Mouse (Mus musculus) large intestine, adult 2 months (tissue): ENCODE data around the gene Tmem132c. TPM values are rescaled to one million over a fixed set of nuclear protein-coding genes. Genes with fewer than 3 reads are reported as not detected.

Experiments used
- DNase-seq: peaks from one replicate; pipeline ENCODE4 v3.0.0-alpha.2; 2012; ENCODE audit warnings: low read depth, low spot score
- WGBS: fragments of 180-500 bp; shearing (Covaris S2); methylation state at CpG from one replicate; pipeline ENCODE4 v1.1.7; 2018; 5-methylcytosine and 5-hydroxymethylcytosine counted together
- polyA plus RNA-seq: library from polyadenylated mRNA; depleted of rRNA; stranded (reverse); fragments of >200 nt; gene quantifications from 2 replicates; pipeline ENCODE4 v1.2.3, GENCODE M21; 2012

Gene Tmem132c
- polyA plus RNA-seq, 1 experiment, result 0.22 TPM

DNA sequence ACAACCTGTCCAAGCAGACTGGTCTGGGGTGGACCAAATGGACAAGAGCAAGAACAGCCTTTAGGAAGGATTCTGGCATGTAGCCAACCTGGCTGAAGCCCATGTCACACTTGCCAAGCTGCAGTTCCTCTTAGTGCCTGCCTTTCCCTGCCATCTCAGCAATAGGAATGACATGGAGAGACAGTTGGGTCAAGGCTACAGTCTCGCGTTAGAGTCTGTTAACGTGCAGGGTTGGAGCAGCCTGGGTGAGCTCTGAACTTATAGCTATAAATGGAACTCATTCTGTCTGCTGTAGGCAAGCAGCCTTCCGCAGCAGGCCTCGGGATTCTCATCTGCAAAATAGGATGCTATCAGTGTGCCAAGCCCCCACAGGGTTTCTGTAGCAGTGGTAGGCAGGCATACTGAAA lies 305.0 kb downstream of the Tmem132c start:
- DNase-seq, result no peak
- 81% methylated on average over 5 of the region's 5 CpGs for WGBS

GRCm38 (mm10) chr5:127548136-127548535 lies 306.5 kb downstream of the Tmem132c start:
- WGBS, result 80% methylated on average over 2 of the region's 2 CpGs
- no peak for DNase-seq

DNA sequence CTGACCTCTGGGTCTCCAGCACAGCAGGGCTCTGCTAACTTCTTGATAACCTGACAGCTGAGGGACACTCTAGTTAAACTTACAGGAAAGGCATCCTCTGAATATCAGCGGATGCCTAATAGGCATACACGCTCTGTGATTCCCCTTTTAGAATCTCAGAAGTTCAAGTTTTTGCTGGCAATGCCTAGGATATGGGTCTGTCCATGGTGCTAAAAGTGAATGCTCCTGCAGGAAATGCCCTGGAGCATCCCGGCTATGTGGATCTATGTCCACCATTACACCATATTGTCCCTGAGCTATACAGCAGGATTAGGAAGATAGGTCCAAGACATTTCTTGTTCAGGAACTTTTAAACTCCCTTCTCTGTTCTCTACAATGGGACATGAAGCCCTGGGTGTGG lies 319.5 kb downstream of the Tmem132c start:
- WGBS, result 79% methylated on average over 3 of the region's 3 CpGs
- DNase-seq, result no peak

DNA sequence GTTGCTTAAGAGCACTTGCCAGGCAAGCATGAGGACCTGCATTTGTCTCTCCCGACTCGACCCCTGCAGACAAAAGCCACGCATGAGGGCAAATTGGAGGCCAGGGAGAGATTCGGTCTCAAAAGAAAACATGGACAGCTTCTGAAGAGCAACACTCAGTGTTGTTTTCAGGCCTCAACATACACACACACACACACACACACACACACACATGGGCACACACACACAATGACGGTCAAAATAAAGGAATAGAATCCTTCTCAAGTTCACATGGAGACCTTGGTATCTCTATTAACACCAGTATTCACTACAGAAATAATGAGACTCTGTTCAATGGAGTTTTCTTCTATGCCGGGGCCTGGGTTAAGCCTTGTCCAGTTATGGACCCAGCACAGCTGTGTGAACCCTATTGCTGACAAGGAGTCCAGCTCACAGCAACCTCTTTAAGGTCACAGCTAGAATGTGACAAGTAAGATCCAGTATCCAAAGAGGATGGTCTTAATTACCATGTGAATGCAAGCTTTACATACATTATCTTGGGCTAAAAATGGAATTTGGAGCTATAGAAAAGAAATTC lies 325.6 kb downstream of the Tmem132c start:
- no peak for DNase-seq
- 77% methylated on average over 6 of the region's 6 CpGs for WGBS

- DNase-seq, result no peak
- WGBS, result 55% methylated on average over 8 of the region's 8 CpGs
These were observed 335.8 kb downstream of the Tmem132c start for GRCm38 (mm10) chr5:127577419-127577818.

- DNase-seq, result no peak
- 81% methylated on average over 8 of the region's 8 CpGs for WGBS
These were observed 342.1 kb downstream of the Tmem132c start for GRCm38 (mm10) chr5:127583658-127584057.

GRCm38 (mm10) chr5:127587854-127588253 lies 346.2 kb downstream of the Tmem132c start:
- WGBS, result 42% methylated on average over 6 of the region's 6 CpGs
- no peak for DNase-seq

- no peak for DNase-seq
- 58% methylated on average over 5 of the region's 5 CpGs for WGBS
These were observed 350.8 kb downstream of the Tmem132c start for GRCm38 (mm10) chr5:127592406-127592805.

DNA sequence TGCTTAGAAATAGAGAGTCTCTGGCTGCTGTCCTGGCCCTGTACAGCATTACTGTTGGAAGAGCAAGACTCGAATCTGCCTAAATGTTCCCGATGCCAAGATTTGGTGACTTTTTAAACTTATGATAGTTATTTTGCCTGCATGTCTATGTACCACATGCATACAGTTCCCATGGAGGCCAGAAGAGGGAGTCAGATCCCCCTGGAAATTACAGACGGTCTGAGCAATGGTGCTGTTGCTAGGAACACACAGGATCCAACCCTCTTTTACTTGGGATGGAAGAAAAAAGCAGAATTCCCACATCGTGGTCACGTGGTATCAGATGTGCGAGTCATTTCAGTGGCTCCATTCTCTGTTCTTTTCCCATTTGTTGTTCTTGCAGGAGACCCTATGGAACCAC lies 351.2 kb downstream of the Tmem132c start:
- no peak for DNase-seq
- WGBS, result 73% methylated on average over 6 of the region's 6 CpGs

- no peak for DNase-seq
- 85% methylated on average over 3 of the region's 3 CpGs for WGBS
These were observed 354.1 kb downstream of the Tmem132c start for GRCm38 (mm10) chr5:127595676-127596075.

DNA sequence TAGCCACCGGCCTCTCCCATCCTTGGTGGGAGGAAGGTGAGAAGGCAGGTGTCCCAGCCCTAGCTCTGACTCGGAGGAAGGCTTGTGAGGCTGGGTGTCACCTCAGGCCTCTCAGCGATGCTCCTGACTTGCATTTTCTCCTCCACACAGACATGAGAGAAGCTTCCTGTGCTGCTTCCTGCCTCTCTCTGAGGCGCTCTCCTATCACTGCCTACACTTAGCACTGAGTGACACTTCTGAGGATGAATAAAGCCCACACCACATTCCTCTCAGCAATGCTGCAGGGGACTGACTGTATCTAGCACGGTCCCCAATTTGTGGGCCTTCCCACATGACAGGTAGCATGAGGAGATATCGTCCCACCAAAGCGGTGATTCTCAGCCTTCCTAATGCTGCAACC lies 355.3 kb downstream of the Tmem132c start:
- WGBS, result 72% methylated on average over 7 of the region's 7 CpGs
- DNase-seq, result no peak

DNA sequence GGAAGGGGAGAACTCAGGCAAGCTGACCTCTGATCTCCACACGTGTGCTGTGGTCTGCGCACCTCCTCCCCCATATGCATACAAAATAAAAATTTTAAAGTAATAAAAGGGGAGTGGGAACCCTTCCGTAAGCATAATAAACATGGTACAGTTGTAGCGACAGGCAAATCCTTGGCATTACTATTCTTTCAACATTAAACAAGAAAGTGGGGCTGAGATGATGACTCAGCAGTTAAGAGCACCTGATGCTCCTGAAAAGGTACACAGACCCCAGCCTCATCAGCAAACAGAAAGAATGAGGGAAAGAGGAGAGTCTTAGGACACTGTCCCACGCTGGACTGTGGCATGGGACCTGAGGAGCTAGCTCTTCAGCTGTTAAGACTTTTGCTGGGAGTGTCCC lies 361.4 kb downstream of the Tmem132c start:
- 73% methylated on average over 5 of the region's 5 CpGs for WGBS
- no peak for DNase-seq

DNA sequence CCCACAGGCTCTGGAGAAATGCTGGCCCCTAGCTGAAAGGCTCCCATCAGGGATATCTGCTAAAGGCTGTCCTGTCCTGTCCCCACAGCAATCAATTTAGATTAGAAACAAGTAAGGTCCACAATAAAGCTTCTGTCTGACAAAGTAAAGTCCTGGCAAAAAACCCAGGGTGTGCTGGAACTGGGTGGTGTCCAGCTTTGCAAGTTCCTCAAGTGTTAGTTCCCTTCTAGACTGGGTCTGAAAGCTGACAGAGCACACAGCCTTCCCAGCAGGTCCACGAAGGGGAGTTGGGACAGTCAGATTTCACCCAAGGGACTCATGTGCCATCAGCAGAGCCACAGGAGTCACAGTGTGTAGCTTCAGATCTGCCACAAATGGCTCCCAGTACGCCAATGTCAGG lies 365.9 kb downstream of the Tmem132c start:
- WGBS, result 86% methylated on average over 2 of the region's 2 CpGs
- no peak for DNase-seq

- no peak for DNase-seq
- 85% methylated on average over 7 of the region's 7 CpGs for WGBS
These were observed 367.6 kb downstream of the Tmem132c start for GRCm38 (mm10) chr5:127609191-127609714.

DNA sequence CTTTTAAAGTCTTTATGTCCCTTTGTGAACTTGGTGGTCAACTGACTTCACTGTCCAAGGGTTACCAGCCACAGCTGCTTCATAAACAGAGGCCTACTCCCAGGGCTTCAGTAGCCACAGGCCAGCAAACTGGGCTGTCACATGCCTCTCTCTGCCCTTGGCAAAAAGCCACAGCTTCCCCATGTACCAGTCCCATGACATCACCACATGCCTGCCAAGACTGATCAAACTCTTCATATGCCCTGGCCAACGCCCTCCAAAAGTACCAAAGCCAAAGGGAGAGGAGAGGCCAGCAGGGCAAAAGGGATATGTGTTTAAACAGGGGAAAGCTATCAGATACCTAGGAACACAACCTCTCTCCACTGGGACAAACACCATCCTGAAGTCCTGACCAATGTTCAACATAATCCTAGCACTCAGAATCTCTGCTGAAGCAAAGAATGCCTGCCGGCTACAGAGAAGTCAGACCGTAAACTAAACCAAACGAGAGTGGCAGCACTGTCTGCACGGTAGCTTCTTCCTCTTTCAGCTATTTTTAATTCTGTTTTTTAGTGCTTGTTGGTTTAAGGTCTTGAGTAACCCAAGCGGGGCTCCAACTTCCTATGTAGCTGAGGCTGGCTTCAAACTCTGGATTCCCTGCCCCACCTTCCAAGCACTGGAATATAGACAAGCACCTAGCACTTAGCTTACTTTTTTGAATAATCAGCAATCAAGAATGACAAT lies 369.3 kb downstream of the Tmem132c start:
- 17% methylated on average over 6 of the region's 6 CpGs for WGBS

GRCm38 (mm10) chr5:127611881-127612280 lies 370.3 kb downstream of the Tmem132c start:
- 83% methylated on average over 1 of the region's 1 CpGs for WGBS
- no peak for DNase-seq

More for the DNA sequence above, 369.3 kb downstream of the Tmem132c start:
- DNase-seq, result peak; percentile 66

DNA sequence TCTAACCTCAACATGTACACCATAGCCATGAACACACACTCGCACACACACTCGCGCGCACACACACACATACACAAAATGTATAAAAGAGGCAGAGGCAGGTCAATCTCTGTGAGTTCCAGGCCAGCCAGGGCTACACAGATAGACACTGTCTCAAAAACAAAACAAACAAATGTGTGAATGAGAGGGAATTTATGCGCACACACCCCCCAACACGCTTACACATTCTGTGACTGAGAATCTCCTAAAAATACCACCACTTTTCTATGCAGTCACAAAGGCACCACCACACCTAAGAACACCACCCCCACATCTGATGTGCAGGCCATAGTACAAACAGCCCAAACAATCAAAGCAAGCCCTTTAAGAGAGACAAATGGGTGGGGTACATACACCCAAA lies 370.8 kb downstream of the Tmem132c start:
- 98% methylated on average over 6 of the region's 6 CpGs for WGBS
- no peak for DNase-seq
